Mouse (Mus musculus): ENCODE data around the gene Map3k14.
A peak's percentile ranks its signal among the peaks of the same experiment; 100 is the strongest.
"Not testable (repeated sequence)": the region's sequence is repeated elsewhere in the genome, so short reads cannot be mapped to it uniquely, and the experiment has no call there.

Map3k14 gene

DNA sequence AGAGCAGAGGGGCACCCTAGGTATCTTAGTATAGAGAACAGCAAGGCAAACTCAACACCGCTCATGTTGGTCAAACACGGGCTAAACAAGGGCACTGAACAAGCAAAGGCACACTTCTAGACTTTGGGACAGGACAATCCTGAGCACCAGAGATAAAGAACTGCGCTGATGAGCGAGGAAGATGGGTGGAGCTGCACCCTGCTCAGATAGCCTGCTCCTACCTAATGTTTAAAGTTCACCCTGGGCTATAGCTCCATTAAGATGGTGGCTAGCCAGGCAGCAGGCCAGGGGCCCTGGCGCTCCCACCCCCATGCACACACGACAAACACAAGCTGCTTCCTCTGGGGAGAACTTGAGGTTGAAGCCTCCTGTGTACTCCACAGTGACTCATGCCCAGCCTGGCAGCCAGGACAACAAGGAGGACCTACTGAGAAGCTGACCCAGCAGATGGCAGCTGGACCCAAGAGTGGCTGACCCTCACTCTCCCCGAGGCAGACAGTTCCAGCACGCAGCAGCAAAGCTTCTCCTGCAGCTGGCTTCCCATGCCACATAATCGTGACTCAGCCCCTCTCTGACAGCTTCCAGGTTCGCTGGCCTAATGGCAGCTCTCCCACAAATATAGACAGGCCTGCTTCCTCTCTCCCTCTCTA, 21.1 kb downstream of the Map3k14 start:
- peak; percentile 43 for DNase-seq (ENCODE audit: low spot score)

DNA sequence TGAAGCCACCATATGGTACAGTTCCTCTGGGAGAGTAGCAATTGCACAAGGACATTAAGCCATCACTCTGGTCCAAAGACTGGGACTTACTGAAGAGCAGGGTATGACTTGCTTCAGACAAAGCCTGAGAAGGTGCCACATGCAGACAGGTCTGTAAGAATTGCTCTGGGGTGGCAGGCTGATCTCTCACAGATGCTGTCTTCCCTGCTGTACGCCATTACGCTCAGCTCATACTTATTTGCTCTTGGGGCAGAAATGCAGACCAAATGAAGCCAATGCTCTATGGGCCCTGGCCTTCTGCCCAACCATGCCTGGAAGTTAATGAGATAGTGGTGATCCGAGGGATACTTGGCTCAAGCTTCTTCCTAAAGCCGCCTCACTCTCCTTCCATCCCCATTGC, 22.4 kb downstream of the Map3k14 start:
- DNase-seq (ENCODE audit: low spot score), result no peak

DNA sequence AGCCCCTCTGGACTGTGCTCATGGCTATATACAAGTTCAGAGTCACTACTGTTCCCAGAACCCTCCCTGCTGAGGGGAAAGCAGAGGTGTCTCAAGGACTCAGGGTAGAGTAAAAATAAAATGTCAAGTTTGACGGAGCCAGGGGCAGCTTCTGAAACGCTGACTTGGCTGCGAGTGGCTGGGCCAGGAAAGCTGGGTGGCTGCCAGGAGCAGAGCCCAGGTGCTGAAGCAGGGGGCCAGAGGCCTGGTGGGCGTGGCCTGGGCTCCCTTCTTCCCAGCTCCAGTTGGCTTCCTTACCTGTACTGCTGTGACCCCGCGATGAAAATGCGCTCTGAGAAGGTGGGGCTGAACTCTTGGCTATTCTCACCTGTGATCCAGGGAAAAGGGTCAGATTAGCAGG, 26.5 kb downstream of the Map3k14 start:
- no peak for DNase-seq (ENCODE audit: low spot score)

DNA sequence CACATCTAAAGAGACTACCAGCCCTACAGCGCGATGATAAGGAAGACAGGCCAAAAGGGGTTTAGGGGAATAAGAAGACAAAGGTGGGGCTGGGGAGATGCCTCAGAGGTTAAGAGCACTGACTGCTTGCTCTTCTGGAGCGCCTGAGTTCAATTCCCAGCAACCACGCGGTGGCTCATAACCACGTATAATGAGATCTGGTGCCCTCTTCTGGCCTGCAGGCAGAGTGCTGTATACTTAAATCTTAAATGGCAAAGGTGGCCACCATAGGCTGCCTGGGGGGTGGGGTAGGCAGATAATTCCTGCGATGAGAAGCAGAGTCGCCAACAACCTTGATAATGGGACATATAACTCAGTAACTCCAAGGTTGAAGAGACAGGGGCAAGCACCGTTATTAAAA, 29.5 kb downstream of the Map3k14 start:
- no peak for DNase-seq (ENCODE audit: low spot score)

DNA sequence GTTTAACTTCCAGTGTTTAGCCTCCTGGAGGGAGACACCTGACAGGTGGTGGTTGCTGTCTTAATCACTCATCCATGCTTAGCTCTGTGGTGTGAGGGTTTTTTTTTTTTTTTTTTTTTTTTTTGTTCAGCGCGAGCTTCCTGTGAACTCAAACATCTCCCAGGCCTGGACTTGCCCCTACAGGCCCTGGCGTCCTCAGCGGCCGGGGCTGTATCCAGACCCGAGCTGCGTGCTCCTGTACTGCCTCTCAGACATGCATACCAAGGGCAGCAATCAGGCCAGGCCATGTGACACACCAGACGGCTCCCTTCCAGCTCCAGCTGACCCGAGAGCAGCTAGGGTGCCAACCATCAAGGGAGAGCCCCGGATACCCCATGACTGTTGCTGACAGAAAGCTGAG, 30.4 kb downstream of the Map3k14 start:
- no peak for DNase-seq (ENCODE audit: low spot score)

DNA sequence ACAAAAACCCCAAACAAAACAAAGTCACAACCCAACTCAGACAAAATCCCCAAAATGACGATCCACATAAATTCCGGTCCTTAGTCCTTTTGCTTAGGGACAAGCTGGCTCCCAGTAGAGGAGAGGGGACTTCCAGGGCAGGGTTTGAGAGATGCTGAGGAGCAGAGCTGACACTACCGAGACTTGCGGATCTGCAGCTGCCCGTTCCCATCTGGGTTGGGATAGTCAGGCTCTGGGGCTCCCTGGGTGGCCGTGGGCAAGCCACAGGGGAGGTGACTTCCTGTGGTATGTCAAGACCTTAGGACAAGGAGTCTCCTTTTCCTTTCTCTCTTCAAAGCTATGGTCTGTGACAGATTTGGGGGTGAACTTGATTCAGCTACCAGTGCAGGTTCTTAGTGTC, 30.8 kb downstream of the Map3k14 start:
- DNase-seq (ENCODE audit: low spot score), result no peak

DNA sequence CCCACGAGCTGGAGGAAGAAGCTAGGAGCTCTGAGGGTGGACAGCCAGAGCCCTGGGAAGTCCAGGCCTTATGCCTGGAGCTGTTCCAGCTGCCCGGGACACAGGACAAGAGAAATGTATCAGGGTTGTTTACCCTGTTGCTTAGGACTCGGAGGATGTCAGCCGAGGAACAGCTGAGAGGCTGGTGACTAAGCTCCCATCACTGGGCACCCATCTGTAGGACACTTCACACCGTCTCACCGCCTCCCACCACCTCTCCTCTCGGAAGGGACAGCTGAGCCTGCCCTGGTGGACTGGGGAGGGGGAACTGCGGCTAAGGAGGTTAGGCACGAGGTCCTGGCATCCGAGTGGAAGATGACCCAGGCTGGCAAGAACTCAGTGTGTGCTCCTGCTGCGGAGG, 31.6 kb downstream of the Map3k14 start:
- no peak for DNase-seq (ENCODE audit: low spot score)

DNA sequence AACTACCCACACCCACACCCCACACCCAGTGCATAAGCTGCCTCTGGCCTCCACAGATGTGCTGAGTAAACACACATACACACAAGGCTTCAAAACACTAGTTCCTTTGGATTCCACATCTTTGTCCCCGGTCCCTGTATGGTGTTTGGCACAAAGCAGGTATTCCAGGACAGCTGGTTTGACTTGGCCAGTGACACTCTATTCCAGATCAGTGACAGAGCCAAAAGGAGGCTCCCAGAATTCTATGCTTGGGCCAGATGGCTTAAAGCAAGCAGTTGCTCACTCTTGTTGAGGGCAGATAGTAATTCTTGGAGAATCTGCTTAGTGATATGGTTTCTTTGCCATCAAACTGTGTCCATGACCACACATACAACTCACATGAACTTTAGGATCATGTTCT, 32.8 kb downstream of the Map3k14 start:
- DNase-seq (ENCODE audit: low spot score), result no peak

DNA sequence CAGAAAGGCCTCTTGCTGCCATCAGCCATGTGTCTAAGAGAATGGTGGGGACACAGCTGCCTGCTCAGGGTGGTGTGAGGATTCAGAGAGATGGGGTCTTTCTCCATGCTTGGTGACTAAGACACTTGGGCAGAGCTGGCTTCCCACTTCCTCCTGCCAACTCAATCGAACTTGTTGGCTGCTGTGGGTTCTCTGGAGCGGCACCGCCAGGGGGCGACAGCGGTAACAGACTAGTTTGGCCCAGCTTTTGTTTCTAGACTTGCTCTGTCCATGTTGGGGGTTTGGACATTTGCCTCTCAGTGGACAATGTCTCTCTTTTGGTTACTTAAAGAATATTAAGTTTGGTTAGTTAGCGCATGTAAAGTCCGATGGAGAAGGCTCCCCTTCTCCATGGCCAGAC, 34.3 kb downstream of the Map3k14 start:
- DNase-seq (ENCODE audit: low spot score), result peak; percentile 91

DNA sequence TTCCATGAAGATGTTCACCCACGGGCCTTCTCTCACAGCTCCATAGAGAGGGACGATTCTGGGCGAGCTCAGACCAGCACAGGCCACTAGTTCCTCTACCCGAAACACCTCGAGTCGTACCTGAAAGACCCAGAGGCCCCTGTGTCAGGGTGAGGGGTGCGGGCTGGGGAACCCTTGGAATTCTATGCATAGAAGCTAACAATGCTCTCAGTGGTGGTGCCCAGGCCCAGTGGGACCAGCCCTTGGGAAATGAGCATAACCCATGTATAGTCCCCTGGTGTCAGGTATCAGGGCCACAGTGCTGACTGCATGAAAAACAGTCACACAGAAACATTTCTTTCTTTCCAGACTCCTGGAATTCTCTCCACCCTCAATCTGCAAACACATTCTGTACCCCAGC, 35.9 kb downstream of the Map3k14 start:
- DNase-seq (ENCODE audit: low spot score), result no peak

DNA sequence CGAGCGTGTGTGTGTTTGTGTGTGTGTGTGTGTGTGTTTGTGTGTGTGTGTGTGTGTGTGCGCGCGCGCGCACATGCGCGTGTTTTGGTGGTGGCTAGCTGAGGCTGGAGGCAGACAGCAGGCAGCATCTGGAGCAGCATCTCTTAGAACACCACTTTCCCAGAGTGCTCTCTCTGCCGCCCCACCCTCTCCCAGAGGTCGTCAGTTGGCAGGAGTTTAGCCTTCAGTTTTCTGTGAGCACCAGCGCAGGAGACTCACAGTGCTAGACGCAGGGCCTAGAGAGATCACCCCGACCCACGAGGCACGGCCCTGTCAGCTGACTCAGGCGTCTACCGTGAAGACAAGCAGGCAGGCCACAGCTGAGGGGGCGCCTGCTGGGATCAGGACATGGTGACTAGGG, 36.6 kb downstream of the Map3k14 start:
- no peak for DNase-seq (ENCODE audit: low spot score)

DNA sequence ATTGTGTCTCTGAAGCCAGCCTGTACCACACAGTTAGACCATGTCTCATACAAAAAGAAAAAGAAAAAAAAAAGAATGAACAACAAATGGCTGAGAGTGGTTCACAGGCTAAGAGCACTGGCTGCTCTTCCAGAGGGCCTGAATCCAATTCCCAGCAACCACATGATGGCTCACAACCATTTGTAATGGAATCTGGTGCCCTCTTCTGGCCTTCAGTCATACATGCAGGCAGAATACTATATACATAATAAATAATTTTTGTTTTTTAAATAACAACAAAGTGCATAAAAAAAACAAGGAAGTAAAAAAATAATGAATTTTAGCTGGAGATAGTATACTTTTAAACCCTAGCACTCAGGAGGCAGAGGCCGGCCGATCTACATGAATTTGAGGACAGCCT, 37.7 kb downstream of the Map3k14 start:
- DNase-seq (ENCODE audit: low spot score), result no peak

DNA sequence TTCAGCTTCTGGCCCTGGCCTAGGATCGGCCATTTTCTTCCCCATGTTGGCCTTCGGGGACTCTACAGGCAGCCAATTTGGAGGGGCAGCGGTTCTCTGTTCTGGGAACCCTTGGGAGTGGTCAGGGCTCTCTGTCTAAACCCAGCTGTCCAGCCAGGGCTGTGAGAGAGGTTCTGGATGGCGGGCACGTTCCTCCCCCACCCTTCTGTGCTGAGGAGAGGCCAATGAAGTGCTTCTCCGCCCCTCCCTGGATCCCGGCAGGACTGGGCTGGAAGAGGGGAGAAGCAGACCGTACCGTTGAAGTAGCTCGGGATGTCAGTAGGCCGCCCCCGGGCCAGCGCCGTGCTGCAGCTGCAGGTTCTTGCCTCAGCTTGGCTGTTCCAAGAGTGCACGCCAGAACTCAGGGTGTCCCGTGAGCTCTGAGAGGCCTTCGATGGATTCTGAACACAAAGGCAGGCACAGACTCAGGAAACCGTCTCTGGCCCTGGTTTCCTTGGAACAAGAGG, 43.3 kb downstream of the Map3k14 start:
- DNase-seq (ENCODE audit: low spot score), result no peak

DNA sequence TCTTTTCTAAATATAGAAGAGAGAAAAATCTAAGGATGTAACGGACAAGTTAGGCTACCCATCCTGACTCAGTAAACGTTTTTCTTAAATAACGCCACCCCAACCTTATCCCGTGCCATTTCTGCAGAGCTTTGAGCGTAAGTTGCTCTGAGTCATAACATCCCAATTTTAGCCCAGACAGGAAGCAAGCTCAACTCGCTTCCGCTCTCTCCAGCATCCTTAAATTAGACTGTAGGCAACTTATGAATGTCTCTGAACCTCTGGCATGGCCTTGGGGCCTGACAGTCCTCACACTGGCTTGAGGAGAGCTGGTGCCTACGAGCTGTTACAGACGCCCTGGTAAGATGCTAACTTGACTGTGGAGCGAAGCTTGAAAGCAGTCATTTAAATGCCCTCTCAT, 43.8 kb downstream of the Map3k14 start:
- peak; percentile 51 for DNase-seq (ENCODE audit: low spot score)

DNA sequence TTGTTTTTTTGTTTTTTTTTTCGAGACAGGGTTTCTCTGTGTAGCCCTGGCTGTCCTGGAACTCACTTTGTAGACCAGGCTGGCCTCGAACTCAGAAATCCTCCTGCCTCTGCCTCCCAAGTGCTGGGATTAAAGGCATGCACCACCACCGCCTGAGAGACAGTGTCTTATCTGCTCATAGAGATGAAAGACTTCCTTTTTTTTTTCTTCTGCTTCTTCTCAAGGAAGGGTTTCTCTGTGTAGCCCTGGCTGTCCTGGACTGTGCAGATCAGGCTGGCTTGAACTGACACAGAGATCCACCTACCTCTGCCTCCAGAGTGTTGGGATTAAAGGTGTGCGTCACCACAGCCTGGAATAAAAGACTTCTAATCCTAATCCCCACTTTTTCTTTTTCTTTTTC, 44.6 kb downstream of the Map3k14 start:
- DNase-seq (ENCODE audit: low spot score), result not testable (repeated sequence)

DNA sequence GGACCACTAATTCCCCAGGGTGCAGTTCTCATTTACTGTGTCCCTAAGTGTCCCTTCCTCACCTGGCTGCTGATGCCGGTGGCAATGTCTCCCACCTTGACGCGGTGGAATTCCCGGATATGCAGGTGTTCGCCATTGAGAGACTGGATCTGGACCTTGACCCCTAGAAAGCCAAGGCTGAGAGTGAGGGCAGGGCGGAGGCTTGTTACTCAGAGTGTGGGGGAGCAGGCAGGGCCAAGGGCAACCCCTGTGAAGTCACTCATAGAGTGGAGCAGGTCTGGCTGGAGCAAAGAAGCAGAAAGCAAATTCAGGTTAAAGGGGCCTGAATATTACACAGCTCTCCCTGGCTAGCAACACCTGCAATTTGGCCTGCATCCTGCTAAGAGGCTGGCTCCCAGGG, 45.8 kb downstream of the Map3k14 start:
- DNase-seq (ENCODE audit: low spot score), result no peak

DNA sequence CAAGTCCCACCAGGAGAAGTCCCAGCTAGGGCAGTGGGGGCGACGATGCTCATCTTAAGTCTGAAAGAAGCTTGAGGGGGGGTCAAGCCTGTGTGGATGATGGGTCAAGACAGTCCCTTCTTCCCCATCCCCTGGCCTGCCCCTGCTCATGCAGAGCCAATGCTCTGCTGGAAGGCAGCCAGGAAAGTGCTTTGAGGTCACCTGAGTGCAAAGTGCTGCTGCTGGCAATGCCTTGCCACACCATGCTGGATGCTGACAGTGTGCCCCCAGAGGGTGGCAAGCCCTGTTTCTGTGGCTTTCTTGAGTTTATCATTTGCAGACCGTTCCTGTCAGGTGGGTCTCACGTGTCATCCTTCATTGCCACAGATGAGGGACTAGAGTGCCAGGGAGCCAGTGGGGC, 47.3 kb downstream of the Map3k14 start:
- no peak for DNase-seq (ENCODE audit: low spot score)

DNA sequence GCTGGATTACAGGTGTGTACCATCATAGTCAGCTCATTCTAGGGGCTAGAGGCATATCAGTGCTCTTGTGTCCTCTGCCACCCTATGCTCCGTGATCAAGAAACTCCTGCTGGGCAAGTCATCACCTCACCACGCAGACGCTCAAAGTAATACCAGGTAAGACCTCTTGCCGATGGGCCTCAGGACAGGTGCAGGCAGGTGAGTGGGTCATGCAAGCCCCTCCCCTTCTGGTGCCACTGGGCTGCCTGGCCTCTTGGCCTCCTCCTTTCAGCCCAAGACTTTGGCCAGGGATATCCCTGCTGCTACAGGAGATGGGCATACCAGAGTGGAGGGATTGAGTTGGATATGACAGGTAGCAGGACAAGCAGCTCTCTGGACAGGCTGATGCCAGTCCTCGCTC, 48.0 kb downstream of the Map3k14 start:
- DNase-seq (ENCODE audit: low spot score), result no peak

DNA sequence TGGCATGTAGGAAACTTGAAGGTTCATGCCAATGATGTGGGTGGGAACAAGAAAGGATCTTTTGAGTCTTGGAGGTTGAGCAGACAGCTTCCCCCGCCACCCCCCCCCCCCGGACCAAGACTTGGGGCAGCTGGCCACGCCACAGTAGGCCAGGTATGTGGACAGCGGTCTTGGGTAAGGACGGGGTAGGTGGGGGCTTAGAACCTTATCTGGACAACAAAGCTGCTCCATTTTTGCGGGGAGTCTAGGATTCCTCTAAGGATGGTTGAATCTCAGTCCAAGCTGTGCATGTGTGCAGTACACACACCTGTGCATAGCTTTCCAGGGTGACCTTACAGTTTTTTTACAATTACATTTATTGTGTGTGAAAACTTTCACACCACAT, 48.8 kb downstream of the Map3k14 start:
- DNase-seq (ENCODE audit: low spot score), result no peak

DNA sequence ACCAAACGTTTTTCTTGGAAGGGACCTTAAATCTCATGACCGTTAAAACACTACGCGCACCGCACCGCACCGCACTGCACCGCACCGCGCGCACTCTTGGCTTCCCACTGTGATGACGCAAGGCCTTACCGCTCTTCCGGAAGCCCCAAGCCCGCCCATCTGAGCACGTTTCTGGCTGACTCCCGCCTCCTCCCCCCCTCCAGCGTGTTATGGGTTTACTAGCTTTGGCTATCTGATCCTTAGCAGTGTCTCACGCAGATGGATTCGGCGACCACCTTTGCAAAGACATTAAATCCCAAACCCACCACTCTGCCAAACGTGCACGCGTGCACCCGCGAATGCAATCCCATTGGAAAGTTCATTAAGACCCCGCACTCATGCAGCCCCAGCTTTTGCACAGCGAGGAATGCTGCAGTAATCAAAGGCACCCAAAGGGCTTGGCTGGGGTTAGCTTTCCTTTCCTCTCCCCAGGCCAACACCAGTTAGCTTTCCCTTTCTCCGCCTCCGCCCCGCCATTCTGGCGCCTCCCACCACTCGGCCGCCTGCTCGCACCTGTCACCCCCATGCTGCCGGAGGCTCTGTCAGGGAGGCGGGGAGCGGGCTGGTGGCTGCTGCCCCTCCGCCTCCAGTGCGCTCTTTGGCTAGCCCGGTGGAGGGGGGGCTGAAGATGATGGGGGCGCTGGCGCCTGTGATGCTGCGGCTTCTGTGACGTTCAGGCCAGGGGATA, 49.3 kb downstream of the Map3k14 start, which contains the start of gene Spata32:
Gene Spata32, minus strand, starts transcription at position 643 of the 727 bp plus-strand sequence.
- peak; percentile 65 for DNase-seq (ENCODE audit: low spot score)

DNA sequence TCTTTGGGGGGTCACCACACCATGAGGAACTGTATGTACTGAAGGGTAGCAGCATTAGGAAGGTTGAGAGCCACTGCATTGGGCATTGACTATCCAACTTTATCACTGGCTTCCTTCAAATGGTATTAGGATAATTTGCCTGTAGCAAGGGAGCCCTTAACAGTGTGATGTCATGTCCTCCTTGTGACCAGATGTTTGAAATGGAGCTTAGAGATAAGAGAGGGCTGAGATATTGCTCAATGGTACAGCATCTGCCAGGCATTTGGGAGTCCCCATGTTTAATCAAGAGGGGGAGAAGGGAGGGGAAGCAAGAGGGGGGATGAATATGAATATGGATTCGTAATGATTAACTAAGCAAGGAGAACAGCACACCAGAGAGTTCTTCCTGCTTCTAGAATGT, 51.9 kb downstream of the Map3k14 start:
- DNase-seq (ENCODE audit: low spot score), result no peak

DNA sequence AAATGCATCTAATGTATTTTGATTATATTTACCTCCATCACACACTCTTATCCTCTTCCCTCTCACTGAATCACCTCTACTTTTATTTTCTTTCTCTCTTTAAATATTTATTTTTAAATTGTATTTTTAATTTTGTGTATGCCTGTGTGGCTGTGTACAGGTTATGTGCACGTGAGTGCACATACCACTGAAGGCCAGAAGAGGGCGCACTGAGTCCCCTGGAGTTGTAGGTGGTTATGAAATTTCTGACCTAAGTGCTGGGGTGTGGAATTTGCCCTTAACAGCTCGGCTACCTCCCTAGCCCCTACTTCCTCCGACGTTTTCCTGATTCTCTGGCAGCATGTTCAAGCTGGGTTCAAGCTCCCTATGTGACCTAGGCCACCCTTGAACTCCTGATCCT, 53.6 kb downstream of the Map3k14 start:
- DNase-seq (ENCODE audit: low spot score), result no peak

DNA sequence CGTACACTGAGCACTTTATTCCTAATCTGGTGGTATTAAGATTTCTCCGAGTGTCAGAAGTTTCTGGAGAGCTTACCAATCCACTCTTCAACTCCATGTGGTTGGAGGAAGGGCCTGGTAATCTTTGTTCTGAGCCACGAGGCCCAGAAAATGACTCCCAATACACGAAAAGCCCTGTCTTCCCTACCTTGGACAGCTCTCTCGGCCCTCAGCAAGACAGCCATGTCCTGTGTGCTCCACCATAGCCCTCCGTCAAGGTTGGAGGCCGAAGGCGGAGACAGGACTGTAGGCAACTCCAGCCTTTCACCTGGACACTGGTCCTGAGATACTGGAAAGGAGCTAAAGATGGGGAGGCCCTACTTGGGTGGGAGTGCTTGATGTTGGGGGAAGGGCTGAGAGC, 57.0 kb downstream of the Map3k14 start:
- DNase-seq (ENCODE audit: low spot score), result no peak

DNA sequence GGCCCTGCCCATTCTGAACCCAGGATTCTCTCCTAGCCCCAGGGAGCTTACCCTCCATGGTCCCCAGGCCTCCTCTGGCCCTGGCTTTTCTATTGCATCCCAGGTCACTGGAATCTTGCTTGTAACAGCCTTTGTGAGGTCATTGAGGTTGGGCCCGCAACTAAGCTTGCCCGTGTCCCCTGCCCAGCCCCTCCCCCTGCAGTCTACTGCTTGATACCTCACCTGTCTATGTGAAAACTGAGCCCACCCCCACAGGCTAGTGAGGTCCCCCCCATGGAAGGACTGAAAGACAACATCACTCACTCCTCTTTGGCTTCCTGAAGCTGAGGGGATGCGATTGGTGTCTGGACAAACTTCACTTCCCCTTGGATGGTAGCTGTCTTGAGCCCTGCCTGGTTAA, 58.8 kb downstream of the Map3k14 start, which contains the start of gene 1700023F06Rik:
Gene 1700023F06Rik, minus strand, starts transcription at position 101 of the 400 bp plus-strand sequence.
- no peak for DNase-seq (ENCODE audit: low spot score)
